Mouse (Mus musculus) embryo, embryonic 10 days (tissue): Measurements from ENCODE around the gene Tmem167b.

Source experiments
- DNase-seq: peaks from one replicate; pipeline ENCODE4 v3.0.0-alpha.2; 2015; ENCODE audit warnings: low spot score

Tmem167b gene

GRCm38 (mm10) chr3:108536517-108537260 lies 25.6 kb downstream of the Tmem167b start, which contains the start of gene 5330417C22Rik:
Gene 5330417C22Rik, minus strand, starts transcription at chr3:108536536.
- DNase-seq, result peak; percentile 61

DNA sequence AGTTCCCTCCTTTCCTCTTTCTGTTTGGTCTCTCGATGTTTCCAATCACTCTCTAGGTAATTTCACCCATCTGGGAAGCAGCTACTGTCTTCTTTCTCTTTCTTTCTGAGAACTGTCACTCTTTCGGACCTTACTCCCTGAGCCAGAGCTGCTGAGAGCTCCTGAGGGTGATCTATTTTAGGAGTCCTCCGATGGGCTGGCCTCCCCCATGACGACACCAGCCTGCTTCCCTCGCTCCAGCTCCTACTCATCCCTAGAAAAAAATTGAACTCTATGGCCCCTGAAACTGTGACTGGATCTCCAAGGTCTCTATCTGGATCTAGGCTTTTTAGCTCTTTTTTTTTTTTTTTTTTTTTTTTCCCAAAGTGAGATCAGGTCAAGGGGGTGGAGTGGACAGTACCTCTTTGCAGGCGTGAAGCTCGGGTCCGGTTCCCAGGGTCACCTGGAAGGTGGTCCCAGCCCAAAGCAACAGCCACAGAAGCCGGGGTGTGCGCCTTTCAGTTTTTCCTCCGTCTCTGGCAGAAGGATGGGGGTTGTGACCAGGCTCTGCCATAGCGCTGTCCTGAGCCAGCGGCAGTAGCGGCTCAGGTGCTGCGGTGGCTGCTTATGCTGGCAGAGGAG lies 26.3 kb downstream of the Tmem167b start:
- no peak for DNase-seq

DNA sequence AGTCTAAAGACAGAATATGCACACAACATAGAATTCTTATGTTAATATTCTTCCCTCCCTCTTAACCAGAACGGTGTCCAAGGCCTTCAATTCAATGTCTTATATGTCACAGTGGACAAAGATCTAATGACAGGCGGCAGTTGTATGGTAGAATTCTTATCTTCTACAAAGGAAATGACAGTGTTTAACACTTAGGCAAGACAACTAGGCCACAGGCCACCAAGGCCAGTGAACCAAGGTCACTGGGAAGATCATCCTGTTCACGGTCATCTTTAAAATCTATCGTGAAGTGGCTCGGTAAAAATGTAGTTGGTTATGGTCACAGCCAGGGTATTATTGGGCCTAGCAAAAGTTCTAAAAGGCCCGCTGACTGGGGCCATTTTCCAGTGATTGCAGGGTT lies 28.3 kb downstream of the Tmem167b start, which contains the start of gene 1700013F07Rik:
1700013F07Rik (plus strand) TSS at position 200 of the 400 bp plus-strand sequence.
- no peak for DNase-seq

DNA sequence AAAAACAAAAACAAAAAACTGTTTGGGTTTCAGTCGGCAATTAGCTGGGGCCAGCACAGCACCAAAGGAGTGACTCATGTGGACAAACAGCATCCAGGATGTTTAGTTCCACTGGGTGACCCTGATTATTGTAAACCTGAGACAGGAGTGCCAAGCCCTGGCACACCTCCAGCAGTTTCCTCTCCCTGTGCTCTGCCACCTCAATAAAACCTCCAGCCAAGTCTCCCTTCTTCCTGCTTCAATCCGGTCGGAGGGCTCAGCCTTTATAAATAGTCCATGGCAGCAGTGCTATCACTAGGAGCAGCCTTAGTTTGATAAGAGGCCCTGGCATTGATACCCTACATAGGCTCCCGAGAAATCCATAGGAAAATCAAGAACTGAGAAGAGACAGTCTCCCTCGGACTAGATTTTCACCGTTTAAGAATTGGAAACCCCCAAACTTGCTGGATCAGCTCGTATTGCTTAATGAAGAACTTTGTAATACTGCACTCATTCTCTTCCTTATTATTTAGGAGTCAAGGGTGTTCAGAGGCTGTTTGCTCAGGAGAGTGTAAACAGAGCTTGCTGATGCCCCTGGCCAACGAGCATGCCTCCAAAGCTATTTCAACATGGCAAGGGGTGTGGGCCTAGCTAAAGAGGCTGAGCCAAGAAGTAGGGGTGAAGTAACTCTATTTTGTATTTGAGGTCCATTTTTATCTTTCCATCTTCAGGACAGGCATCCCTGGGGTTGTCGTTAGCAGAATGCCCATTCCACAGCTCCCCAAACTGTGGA lies 29.0 kb downstream of the Tmem167b start:
- no peak for DNase-seq

DNA sequence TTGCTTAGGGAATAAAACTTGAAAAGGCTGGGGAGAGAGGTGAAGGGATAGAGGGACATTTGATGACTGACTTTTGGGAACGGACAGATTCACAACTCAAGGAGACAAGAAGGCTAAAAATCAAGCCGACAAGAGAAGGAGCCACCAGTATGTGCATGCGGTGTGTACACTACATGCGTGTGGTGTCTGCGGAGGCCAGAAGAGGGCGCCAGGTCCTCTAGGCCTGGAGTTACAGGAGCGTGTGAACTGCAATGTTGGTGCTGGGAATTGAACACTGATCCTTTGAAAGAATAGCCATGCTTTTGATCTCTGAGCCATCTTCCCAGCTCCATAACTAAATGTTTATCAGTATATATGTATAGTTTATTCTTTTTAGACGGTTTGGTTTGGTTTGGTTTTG lies 33.8 kb downstream of the Tmem167b start:
- no peak for DNase-seq

- no peak for DNase-seq
Observed at GRCm38 (mm10) chr3:108523415-108523814, 38.9 kb downstream of the Tmem167b start.

DNA sequence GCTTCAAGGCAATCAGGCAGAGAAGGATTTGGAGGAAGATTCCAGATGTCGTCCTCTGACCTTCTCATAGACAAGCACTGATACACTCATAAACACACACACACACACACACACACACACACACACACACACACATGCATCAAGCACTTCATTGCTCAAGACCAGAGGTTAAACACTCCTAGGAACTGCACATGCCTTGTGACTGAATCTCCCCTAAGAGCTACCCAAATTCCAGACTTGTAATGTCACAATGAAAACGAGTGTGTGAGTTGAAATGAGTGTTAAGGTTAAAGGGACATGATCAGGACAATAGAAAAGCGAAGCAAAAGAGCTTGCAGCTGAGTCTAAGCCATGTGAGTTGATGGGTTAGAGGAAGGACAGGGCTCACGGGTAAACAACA lies 44.0 kb downstream of the Tmem167b start:
- DNase-seq, result no peak

DNA sequence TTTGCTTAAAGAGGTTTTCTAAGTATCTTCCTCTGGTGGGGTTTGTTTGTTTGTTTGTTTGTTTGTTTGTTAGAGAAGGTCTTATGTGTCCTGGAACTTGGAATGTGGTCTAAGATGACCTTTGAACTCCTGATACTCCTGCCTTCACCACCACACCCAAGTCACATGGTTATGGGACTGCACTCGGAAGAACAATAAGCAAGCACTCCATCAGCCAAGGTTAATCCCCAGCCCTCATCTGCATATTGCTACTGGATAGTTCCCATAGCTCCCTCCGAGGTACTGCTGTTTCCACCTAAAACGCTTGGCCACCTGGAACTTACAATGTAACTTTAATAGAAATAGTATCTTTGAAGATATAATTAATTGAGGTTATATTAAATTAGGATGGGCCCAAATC lies 48.8 kb downstream of the Tmem167b start:
- DNase-seq, result no peak

DNA sequence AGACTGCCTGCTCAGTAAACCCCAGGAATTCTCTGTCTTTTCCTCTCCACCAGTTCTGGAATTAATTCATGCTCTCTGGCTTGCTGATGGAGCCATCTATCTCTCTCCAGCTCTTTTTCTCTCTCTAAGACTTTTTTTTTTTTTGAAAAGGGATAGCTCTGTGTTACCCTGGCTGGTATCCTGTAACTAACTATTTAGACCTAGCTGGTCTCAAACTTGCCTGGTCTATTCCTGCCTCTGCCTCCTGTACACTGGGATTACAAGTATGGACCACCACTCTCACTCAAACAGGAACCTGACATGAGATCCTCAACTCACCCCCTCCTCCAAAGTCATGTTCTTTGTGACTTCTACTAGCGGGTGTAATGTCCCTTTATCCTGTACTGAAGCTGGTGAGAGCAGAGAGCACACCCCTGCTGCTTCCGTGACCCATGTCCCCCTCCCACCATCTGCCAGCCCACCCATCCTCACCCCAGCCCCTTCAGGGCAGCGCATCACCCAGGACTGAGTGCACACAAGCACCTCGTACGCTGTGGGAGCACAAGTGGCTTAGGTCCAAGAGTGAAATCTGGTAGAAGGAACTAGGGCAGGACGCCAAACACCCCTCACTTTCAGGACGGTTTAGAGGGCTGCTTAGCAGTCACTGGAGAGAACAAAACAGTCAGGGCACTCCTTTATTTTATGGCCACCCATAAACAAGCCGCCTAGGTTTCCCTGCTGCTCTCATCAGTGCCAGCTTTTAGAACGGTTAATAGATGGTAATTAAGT lies 51.4 kb downstream of the Tmem167b start:
- no peak for DNase-seq

GRCm38 (mm10) chr3:108510156-108510555 lies 52.1 kb downstream of the Tmem167b start:
- DNase-seq, result no peak

GRCm38 (mm10) chr3:108508745-108509474 lies 53.4 kb downstream of the Tmem167b start:
- DNase-seq, result no peak
